Mouse (Mus musculus) forebrain, embryonic 13.5 days (tissue): ENCODE measurements at regions not wholly inside any gene's neighbourhood (a gene's known extent, or its start where the extent isn't known, plus 50 kb on each side); places are given as distances from the start of the nearest gene placed in this dataset.

Experiments
- ATAC-seq: fragments of 200-750 bp; cut with Nextera tagmentation; 2 replicates; pipeline ENCODE4 v1.8.0; 2017
- H3K27ac ChIP-seq: fragments of 300-500 bp; sonication (generic); 2 replicates; pipeline ENCODE4 v1.5.1; 2015; ENCODE audit warnings: inconsistent platforms, mild to moderate bottlenecking, moderate library complexity
- H3K27me3 ChIP-seq: fragments of 300-500 bp; sonication (generic); 2 replicates; pipeline ENCODE4 v1.6.1; 2015; ENCODE audit warnings: mild to moderate bottlenecking, inconsistent platforms
- H3K36me3 ChIP-seq: fragments of 300-500 bp; sonication (generic); 2 replicates; pipeline ENCODE4 v1.6.1; 2015; ENCODE audit warnings: mild to moderate bottlenecking, inconsistent platforms; ENCODE audit not compliant: poor library complexity, severe bottlenecking
- H3K4me1 ChIP-seq: fragments of 300-500 bp; sonication (generic); 2 replicates; pipeline ENCODE4 v1.6.1; 2015; ENCODE audit warnings: inconsistent platforms
- H3K4me2 ChIP-seq: fragments of 300-500 bp; sonication (generic); 2 replicates; pipeline ENCODE4 v1.6.1; 2015; ENCODE audit warnings: inconsistent platforms, mild to moderate bottlenecking, moderate library complexity
- H3K4me3 ChIP-seq: fragments of 300-500 bp; sonication (generic); 2 replicates; pipeline ENCODE4 v1.5.1; 2015; ENCODE audit warnings: mild to moderate bottlenecking, inconsistent platforms
- H3K9ac ChIP-seq: fragments of 300-500 bp; sonication (generic); 2 replicates; pipeline ENCODE4 v1.6.1; 2015; ENCODE audit warnings: mild to moderate bottlenecking, inconsistent platforms
- H3K9me3 ChIP-seq: fragments of 300-500 bp; sonication (generic); replicated peaks from 2 replicates; pipeline ENCODE4 v1.6.1; 2016; ENCODE audit warnings: inconsistent platforms
- WGBS: fragments of 180-500 bp; shearing (Covaris S2); methylation state at CpG from one replicate; pipeline ENCODE4 v1.1.7; 2015; 5-methylcytosine and 5-hydroxymethylcytosine counted together

DNA sequence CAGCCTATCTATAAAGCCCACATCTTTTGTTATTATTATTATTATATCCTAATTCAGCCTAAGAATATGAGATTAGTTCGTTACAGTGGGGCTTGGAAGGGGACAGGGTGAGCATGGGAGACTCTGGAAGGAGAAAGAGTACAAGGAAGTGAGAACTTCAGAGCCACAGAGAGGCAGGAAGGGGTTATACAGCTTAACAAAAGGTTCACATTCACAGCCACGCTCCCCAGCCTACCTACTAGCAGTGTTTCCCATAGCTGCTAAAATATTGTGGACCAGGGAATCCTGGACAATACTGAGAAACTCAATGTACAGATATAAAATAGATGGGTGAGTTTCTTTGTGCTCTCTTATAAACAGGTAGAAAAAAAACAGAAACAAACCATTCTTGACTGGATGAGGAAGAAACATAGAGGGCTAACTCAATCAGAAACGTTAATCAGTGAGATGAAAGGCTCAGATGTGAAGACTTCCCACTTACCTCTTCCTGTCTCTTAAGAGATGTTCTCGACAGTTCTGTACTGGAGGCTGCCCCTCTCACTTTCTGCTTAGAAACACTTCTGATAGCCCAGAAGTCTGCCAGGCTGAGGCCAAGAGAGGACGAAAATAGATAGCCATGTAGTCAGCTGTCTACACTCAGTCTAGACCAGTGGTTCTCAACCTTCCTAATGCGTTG is 61.7 kb upstream of the Kcna3 start:
- Histone ChIP-seq H3K9ac (no peak overlapping the region), H3K36me3 (no peaks in the 10 kb centered on the region), H3K27ac (no peak overlapping the region), H3K4me2 (no peak overlapping the region), H3K4me3 (no peak overlapping the region), H3K27me3 (no peaks in the 10 kb centered on the region), H3K4me1 (peaks cover 8% of the 10 kb centered on the region; the same call in 1 of the 2 replicates), H3K9me3 (no peaks in the 10 kb centered on the region)
- 85% methylated on average over 6 of the region's 6 CpGs for WGBS
- no peak for ATAC-seq

DNA sequence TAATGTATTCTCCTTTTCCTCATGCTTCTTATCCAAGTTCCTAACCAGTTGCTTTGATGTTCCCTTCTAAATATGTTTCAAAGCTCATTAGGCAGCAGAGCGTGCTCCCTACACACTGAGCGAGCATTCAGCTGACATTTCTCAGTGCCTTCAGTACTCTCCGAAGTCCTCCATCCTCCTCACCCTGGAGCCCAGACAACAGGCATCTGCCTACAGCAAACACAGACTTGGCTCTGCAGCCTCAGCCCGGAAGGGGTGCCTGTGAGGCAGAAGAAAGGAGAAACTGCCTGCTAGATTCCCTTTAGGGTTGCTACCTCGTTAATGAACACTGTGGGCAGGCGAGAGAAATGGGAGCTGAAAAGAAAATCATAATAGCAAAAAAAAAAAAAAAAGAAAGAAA is 57.2 kb upstream of the Kcna3 start:
- Histone ChIP-seq H3K27me3 (no peaks in the 10 kb centered on the region), H3K4me2 (0 out of 2 replicates have a peak overlapping the region, but pooled peaks have one; percentile 2), H3K9me3 (no peaks in the 10 kb centered on the region), H3K4me3 (no peak overlapping the region), H3K4me1 (peaks cover 20% of the 10 kb centered on the region), H3K9ac (no peak overlapping the region), H3K27ac (no peak overlapping the region), H3K36me3 (no peaks in the 10 kb centered on the region)
- peak; percentile 65; the same call in 1 of the 2 replicates for ATAC-seq
- WGBS: 18% methylated on average over 6 of the region's 6 CpGs

DNA sequence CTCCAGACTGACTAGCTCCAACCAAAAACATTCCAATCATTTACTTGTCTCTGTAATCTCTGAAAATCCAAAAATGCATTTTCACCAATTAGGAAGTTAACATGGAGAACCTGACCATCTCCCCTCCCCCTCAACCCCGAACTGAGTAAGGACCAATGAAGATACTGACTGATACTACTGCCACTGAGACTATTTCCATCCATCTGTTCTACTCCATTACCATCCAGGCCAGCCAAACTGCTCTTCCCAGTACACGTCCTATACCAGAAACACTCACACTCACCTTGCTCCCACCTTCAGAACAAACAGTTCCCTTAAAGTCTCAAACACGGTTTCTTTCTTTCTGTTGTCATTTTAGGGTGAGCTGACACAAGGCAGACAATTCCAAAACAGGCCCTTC is 55.1 kb upstream of the Kcna3 start:
- Histone ChIP-seq H3K9ac (no peak overlapping the region), H3K36me3 (no peaks in the 10 kb centered on the region), H3K27ac (peak overlapping the region; percentile 53), H3K4me3 (no peak overlapping the region), H3K4me1 (peaks cover 20% of the 10 kb centered on the region), H3K4me2 (peak overlapping the region; percentile 21; the same call in 1 of the 2 replicates), H3K27me3 (no peaks in the 10 kb centered on the region), H3K9me3 (no peaks in the 10 kb centered on the region)
- no peak for ATAC-seq
- whole genome bisulfite sequencing: 64% methylated on average over 3 of the region's 3 CpGs

DNA sequence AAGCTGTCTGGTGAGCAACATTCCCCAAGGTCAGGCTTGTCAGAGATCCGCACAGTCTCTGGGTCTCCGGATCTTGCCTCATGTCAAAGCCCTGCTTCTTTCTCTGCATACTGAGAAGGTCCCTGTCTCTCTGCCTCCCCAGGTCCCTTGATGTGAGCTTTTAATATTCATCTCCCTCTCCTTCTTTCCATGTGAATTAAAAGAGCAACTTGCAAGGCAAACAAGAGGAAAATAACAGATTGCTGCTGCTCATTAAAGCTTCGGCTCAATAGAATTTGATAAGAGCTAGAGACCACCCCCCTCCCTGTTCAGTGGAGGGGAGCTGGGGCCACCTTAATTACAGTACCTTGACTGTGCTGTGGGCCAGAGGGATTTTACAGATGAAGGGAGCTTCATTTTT is 54.6 kb upstream of the Kcna3 start:
- Histone ChIP-seq H3K9ac (no peak overlapping the region), H3K4me3 (no peak overlapping the region), H3K27me3 (no peaks in the 10 kb centered on the region), H3K4me2 (peak overlapping the region; percentile 21; the same call in 1 of the 2 replicates), H3K4me1 (peaks cover 20% of the 10 kb centered on the region), H3K9me3 (no peaks in the 10 kb centered on the region), H3K36me3 (no peaks in the 10 kb centered on the region), H3K27ac (peak overlapping the region; percentile 53)
- 24% methylated on average over 3 of the region's 3 CpGs for WGBS
- peak; percentile 73 for ATAC-seq

DNA sequence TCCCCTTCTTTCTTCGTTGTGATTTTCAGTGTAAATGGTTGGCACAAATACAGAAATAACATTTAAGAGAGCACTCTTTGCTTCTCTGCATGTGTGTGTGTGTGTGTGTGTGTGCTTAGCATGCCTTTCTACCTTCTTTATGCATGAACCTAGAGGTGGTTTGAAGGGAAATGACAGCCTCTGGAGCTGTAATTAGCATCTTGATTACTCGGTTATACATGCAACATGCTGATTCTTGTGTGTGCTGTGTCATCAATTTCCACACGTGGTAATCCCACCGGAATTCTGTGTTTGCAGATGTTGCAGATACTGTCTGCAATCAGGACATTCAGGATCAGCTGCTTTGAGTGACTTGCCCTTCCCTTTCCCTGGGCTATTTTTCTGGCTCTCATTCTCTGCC is 51.7 kb upstream of the Kcna3 start:
- peak; percentile 46 for ATAC-seq
- H3K9ac ChIP-seq: no peak overlapping the region
- 53% methylated on average over 4 of the region's 4 CpGs for WGBS

More for the DNA sequence above, 51.7 kb upstream of the Kcna3 start:
- H3K36me3 ChIP-seq: no peaks in the 10 kb centered on the region
- H3K27ac ChIP-seq: no peak overlapping the region
- peaks cover 13% of the 10 kb centered on the region for H3K4me1 ChIP-seq
- no peak overlapping the region for H3K4me3 ChIP-seq
- H3K27me3 ChIP-seq: no peaks in the 10 kb centered on the region
- H3K9me3 ChIP-seq: no peaks in the 10 kb centered on the region
- no peak overlapping the region for H3K4me2 ChIP-seq
